23 mouse cellular contexts compared by ENCODE assay signal in genomic region chr3:155001056-155001455, GRCm38 (mm10). TPM values are rescaled to one million over a fixed set of nuclear protein-coding genes. Genes with fewer than 3 reads are reported as not detected.
A peak's percentile ranks its signal among the peaks of the same experiment; 100 is the strongest.
DNase-seq lines count a peak whose midpoint lies in the region; TF ChIP-seq lines count a peak whose summit lies in the region.
"Had no signal": no experiment of that assay in that cellular context is flagged by ENCODE, and none has a peak within 500 bp of the region (broad histone marks: within the 10 kb centered on the region; RNA-seq: fewer than 3 reads in every experiment).

No protein-coding gene starts in this region.

- no peak overlapping the region for H3K4me3 ChIP-seq in CH12.LX (replicated peaks in 1 of 3; ENCODE audit: low read depth in 2 of 3, low read length in 2 of 3, poor library complexity in 1 of 3)

- no peak for TF ChIP-seq RAD21 in CH12.LX (IDR thresholded peaks at IDR 0.05; ENCODE audit: low read depth, low read length)

- no peak for TF ChIP-seq POLR2A in CH12.LX (IDR thresholded peaks at IDR 0.05; ENCODE audit: low read depth, low read length)

- H3K27me3 ChIP-seq in CH12.LX (replicated peaks), result no peaks in the 10 kb centered on the region
- H3K27me3 ChIP-seq: Patski had no signal

- no peak overlapping the region for H3K27ac ChIP-seq in CH12.LX (ENCODE audit: insufficient read depth, low read depth)

- peaks cover 0 to 21% of the 10 kb centered on the region in 2 experiments; a peak in 2 of 4 replicates for H3K4me1 ChIP-seq in CH12.LX (ENCODE audit: control insufficient read depth in 1 of 2, insufficient read depth in 2 of 2)

- H3K9ac ChIP-seq in CH12.LX (ENCODE audit: insufficient read depth, low read depth), result no peak overlapping the region

- no peak overlapping the region for H3K4me2 ChIP-seq in CH12.LX (ENCODE audit: insufficient read depth, low read depth, poor library complexity, severe bottlenecking)

- TF ChIP-seq EP300 in CH12.LX (IDR thresholded peaks at IDR 0.05; ENCODE audit: low read length), result no peak

- no peaks in the 10 kb centered on the region for H3K79me2 ChIP-seq in CH12.LX (replicated peaks; ENCODE audit: control insufficient read depth, extremely low read depth, insufficient read depth, poor library complexity, severe bottlenecking)

- DNase-seq in CH12.LX (ENCODE audit: extremely low read depth), result peak; percentile 42
- DNase-seq in Muller cell, postnatal 12 days (ENCODE audit: inconsistent ontology term), result peak; percentile 41
- no peak for DNase-seq in kidney, adult 11 months
- DNase-seq in urinary bladder, postnatal 10 days (ENCODE audit: low spot score), result no peak
- DNase-seq: adrenal gland, adult 2 months; adrenal gland, adult 8-10 months; adrenal gland, postnatal 10 days; adrenal gland, postnatal 14 days; adrenal gland, postnatal 25 days; adrenal gland, postnatal 36 days; B cell, adult 2 months; cerebellum, adult 11 months; cerebellum, adult 11-12 months; cerebellum, adult 18-20 months; cerebellum, adult 2 months; cerebellum, adult 8-10 months had no signal

- dilution Hi-C loops in CH12.LX (cut with MboI; ENCODE audit: extremely low pct_ligation_motif_present, extremely low pct_unique_long_range_greater_than_20kb, low sequenced_read_pairs), result no loop called here

- H3K9me3 ChIP-seq in CH12.LX (replicated peaks; ENCODE audit: low read length), result no peaks in the 10 kb centered on the region

- TF ChIP-seq CTCF in CH12.LX (conservative IDR thresholded peaks at IDR 0.05 in 1 of 2, IDR thresholded peaks at IDR 0.05 in 1 of 2; ENCODE audit: low read depth in 2 of 2, low read length in 2 of 2), result no peak

- in situ Hi-C loops in CH12.LX (cut with MboI; ENCODE audit: low pct_ligation_motif_present, low pct_unique_long_range_greater_than_20kb, low sequenced_read_pairs), result no loop called here

- no peaks in the 10 kb centered on the region for H3K36me3 ChIP-seq in CH12.LX (replicated peaks in 1 of 2; ENCODE audit: control insufficient read depth in 1 of 2, insufficient read depth in 1 of 2, low read length in 1 of 2)
- H3K36me3 ChIP-seq: G1E had no signal

TF ChIP-seq in CH12.LX, 34 proteins besides CTCF, POLR2A, EP300 and RAD21:
- peak; percentile 71; the same call in 1 of the 2 replicates for TF ChIP-seq IRF4 (IDR thresholded peaks at IDR 0.05; ENCODE audit: low read depth, low read length)
- TF ChIP-seq NRF1 (IDR thresholded peaks at IDR 0.05; ENCODE audit: low read depth, low read length), result no peak
- TF ChIP-seq ZNF384 (IDR thresholded peaks at IDR 0.05; ENCODE audit: low read depth, low read length), result peak; percentile 90
- peak; percentile 84 for TF ChIP-seq JUND (conservative IDR thresholded peaks at IDR 0.05; ENCODE audit: low read depth, low read length)
- peak; percentile 28; the same call in 1 of the 2 replicates for TF ChIP-seq JUN (IDR thresholded peaks at IDR 0.05; ENCODE audit: insufficient read depth, low read depth, low read length)

RNA-seq across cellular contexts. Expression of gene Tnni3k, which starts 54.2 kb away (rescaled TPM):
- total RNA-seq in CH12.LX (2012; rRNA removed), result not detected in 2 replicates
- 0.07 TPM in 1 of 2 replicates, not detected in the other for total RNA-seq in CH12.LX (2014; rRNA removed)
- 0.11 TPM in 1 of 2 replicates, not detected in the other for polyA plus RNA-seq in CH12.LX (2012; ENCODE audit: insufficient read length, low read depth)
- total RNA-seq: adrenal gland, adult 18-20 months; adrenal gland, adult 2 months; adrenal gland, adult 8-10 months; adrenal gland, postnatal 14 days; adrenal gland, postnatal 25 days; adrenal gland, postnatal 36 days; adrenal gland, postnatal 4 days; ES-E14; MEL had no signal
- polyA plus RNA-seq: activated CD4-positive, CD25-positive, alpha-beta regulatory T cell, adult 4 months; adrenal gland, adult 2 months; G1E; Patski had no signal

Comparison
In these comparisons a context has a peak if more than half of its experiments do, and no peak if none do; other contexts are left out.
1. DNase-seq: peak in CH12.LX (single experiment) and Muller cell, postnatal 12 days (single experiment); none in kidney, adult 11 months (single experiment) and urinary bladder, postnatal 10 days (single experiment).